Mouse (Mus musculus): ENCODE results near the gene St6galnac4.

DNA sequence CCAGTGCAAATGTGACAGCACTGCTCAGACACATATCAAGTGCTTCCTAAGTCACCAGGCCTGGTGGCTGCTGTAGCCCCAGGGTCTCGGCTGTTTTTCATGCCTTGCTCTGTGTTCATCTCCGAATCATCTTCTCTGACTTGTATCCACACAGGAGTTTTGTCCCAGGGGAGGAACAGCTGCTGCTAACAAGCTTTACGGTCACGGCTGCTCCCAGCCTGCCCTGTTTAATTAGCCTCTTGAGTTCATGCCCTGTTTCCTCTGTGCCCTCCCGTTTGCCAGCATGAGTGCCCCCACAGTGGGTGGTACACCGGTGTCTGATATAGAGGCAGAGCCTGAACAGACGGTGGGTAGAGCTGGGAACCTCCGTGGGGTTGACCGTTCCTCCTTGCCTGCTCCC is 31.2 kb downstream of the St6galnac4 start:
- TF ChIP-seq CTCF (IDR thresholded peaks at IDR 0.05; ENCODE audit: control insufficient read depth, insufficient read depth, low read length) (no peak), POLR2A (IDR thresholded peaks at IDR 0.05; ENCODE audit: borderline replicate concordance, control insufficient read depth, low read depth, low read length) (no peak)
